Mouse (Mus musculus) kidney, postnatal 14 days (tissue): ENCODE data around the gene Ranbp10.

ENCODE experiments used
- DNase-seq: peaks from one replicate; pipeline ENCODE4 v3.0.0; 2022; ENCODE audit warnings: mixed read lengths

Ranbp10 gene

DNA sequence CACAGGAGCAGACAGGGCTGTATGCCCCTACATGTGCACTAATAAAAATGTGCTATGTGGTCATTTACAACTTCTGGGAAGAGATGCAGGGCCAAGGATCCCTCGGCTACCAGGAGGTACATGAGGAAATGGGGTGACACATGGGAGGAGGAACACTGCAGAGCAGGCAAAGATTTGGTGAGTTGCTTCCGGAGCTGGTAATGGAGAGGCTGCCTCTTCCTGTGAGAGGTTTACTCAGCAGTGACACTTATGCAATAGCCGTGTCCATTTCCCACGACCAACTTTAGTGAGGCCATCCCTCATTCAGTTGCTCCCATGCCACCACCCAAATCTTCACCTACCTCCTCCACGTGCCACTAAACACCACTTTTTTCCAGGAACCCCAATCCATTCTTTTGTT lies 46.9 kb downstream of the Ranbp10 start:
- DNase-seq: no peak

DNA sequence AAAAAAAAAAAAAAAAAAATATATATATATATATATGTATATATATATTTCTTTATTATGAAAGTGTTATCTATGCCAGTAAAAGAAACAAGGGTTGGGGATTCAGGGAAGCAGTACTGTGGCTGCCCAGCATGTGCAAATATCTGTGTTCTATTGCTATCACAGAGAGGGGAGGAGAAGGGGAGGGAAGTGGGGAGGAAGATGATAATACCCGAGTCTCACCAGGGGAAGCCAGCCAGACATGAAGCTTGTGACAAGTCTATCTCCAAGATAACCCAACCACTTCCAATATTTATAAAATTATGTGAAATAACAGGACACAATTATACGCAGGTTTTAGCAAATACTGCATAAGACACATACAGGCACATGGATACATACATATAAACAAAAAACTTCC lies 49.3 kb downstream of the Ranbp10 start:
- DNase-seq: no peak

DNA sequence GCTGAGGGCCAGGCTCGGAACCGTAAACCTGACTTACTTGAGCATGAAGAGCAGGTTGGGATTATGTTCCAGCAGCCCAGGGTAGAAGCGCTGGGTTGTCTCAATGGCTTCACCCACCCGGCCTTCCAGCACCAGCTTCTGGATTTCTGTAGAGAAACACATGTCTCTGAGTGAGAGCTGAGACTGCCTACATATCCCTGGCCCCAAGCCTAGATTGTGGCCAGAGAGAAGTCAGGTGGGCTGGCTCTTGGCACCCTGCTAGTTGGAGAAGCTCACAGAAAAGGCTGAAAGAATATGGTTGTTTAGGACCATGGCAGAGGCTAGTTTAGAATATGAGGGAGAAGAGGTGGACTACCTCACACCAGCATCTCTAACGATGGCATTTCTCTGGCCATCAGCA lies 52.7 kb downstream of the Ranbp10 start:
- DNase-seq: no peak

DNA sequence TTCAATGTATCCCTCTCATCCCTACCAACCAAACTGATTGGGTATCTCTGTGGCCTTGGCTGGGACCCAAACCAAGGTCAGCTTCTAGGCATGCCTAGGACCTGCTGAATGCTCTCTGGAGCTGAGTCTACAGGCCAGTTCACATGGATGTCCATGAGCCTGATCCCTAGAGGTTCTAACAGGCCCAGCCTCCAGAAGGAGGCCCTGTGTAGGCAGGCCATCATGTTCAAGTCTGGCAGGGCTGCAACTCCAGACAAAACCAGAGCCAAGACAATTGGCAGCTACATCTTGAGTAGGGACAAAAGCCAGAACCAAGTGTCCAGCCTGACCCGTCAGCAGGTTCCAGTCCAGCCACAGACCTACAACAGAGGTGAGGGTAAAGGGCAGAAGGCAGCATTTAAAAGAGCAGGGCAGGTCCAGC lies 53.7 kb downstream of the Ranbp10 start:
- DNase-seq: no peak

DNA sequence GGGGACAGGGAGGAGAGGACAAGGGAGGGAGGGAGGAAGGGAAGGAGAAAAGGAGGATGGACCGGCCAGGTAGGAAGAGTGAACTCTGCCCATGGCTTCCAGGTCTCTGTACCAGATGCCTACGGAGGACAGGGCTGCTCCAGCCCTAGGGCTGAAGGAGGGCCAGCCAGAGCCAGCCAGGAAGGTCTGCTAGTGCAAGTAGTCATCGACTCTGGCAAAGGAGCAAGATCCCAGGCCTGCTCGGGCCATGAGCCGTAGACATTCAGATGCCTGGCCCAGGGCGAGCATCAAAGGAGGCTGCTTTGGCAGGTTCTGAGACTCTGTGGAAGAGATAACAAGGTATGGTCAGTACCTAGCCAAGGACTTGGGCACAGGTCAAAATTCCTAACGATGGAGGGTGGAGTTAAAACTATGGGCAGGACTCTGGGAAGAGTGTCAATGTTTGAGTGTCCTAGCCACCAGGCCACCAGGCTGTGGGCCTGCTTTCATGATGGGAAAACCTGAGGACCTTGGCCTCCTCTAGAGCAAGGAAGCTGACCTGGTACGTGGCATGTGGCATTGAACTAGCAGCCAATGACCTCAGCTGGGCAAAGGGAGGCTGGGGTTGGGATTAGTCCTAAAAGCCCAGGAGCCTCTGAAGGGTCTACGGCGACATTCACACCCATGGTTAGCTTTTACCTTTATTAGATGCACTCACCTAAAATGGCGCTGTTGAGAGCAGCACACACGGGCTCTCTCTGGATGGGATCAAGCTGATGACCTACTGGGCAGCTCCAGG lies 55.6 kb downstream of the Ranbp10 start:
- no peak for DNase-seq

DNA sequence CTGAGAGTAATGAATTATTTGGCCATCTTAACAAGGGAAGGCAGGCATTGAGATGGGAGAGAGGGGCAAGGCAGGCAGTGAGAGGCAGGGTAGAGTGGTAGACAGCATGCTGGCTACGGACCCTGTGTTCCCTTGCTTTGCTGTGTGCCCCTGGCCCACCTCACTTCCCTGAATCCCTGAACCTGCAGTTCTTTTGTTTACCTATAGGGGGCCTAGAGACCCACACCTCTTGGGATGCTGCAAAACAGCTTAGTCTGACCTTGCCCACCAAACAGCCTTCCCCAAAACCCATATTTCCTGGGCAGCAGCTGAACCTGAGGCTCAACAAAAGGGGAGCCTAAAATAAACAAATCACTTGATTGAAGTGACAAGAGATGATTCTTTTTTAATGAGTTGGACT lies 56.5 kb downstream of the Ranbp10 start:
- DNase-seq: peak; percentile 38

DNA sequence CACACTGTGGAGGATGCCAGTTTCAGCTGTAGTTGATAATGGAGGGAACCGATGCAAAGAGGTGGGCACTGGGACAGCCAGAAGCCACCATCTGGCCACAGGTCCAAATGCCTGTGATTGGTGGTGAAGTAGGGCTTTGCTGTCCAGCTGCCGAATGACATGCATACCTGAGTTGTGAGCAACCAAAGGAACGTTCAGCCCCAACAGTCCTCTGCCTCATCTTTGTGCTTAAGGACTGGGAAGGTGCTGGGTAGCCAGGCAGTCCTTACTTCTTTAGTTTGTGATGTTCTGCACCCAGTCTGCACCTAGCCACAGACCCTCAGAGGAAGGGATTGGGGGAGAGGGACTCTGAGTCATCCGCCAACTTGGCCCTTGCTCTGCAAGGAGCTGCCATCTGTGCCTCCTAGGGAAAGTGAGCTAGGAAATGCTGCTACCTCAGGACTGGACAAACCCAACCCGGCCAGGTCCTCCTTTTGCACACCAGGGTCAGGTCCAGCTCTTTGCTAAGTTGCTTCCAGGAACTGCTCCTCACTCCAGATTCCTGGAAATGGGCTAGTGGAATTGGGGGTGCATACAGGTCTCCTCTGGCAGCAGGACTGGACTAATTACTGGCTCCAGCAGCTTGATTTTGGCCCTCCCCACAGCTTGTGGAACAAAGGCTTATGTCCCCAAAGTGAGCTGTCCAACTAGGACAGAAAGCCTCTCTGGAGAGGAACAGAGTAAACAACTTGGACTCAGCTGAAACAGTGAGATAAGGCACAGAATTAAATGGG lies 58.5 kb downstream of the Ranbp10 start:
- DNase-seq: no peak

DNA sequence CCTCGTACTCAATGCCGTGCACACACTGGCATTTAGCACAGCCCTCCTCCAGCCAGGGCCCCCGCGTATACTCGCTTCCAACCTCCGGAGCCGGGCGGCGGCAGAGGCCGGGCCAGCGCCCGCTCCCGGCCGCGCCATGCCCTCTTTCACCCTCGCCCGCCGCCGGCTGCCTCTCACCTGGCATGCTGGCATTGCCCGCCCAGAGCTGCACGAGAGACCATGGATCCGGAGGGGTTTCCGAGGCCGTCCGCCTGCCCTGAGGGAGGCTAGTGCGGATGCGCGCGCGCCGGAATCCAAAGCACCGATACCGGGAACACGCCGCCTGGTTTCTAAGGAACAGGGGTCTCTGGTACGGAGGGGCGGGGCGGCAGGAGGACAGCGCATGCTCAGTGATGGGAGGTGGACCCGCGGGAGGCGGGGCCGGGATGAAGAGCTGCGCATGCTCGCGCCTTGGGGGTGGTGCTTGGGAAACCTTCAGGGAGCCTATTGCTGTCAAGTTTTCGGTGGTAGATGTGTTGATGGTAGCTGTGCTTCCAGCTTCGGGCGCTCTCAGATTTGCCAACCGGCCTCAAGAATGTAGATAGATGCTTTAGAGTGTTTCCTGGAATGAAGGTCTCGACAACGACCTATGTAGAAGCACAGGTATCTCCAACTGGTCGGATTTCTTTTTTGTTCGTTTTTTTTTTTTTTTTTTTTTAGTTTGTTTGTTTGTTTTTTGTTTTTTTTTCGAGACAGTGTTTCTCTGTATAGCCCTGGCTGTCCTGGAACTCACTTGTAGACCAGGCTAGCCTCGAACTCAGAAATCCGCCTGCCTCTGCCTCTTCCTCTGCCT lies 68.7 kb downstream of the Ranbp10 start, which contains the start of gene Gfod2:
Gene Gfod2, minus strand, starts transcription at position 388 of the 832 bp plus-strand sequence.
- DNase-seq: peak; percentile 99

DNA sequence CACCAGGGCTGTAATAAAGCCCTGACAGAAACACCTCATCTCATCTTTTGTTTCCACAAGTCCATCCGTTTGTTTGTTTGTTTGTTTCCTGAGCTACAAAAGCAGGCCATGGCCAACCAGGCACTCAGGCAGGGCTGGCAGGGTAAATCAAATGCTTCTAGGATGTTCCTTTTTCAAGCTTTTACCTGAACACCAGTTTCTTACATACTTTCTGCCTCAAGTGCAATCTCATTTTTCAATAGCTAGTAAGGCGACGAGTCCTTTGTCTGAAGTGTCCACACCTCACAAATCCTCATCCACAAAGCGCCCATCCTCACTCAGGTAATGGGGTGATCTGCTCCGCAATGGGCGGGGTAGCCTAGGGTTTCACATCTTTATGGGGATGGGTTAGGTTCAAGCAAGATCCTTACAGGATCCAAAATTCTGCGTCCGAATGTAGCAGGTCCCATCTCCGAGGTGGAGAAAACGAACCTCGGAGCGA lies 69.3 kb downstream of the Ranbp10 start:
- no peak for DNase-seq

DNA sequence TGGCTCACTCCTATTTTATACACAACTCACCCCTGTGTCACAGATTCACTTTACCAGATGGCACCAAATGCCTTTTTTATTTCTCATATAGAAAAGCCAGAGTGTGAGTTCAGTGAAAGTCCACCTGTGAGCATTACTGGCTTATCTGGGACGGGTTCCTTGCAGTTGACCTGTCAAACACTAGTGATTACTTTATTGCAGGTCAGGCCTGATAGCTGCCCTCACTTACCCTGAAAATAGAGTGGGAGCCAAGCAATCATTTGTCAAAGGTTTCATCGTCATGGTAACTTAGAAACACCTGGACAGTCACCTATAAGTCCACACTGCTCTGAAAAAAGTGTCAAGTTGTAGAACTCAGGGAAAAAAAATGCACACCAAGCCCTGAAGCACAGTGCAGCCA lies 72.5 kb downstream of the Ranbp10 start:
- DNase-seq: no peak

DNA sequence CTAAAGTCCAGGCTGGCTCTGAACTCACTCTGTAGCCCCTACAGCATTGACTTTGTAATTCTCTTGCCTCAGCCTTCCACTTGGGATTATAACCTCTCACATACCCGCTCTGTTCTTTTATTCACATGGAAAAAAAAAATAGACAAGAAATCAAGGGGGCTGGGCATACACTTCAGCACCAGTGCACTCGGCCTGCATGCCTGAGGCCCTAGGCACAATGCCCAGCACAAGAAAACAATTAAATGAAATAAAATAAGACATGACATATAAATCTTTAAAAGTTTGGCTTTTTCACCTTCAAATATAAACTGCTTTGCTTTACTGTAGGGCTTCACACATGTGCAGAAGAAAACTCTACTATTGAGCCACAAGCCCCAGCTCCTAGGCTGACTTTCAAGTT lies 73.2 kb downstream of the Ranbp10 start:
- no peak for DNase-seq

DNA sequence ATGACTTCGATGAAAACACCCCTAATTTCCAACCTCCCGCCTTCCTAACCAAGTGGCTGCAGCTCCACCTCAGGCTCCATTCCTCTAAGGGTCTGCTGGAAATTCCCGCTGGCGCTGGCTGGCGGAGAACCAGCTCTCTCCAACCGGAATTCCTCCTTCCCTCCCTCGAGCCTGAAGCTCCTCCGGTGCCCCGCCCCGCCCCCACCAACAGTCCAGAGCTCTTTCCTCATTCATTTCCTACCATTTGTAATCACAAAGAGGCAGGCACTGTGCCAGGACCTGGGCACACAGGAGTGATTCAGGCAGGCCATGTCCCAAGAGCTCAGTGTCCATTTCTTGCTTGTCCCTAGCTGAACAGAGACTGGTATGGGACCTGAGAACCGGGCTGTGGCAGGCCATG lies 76.5 kb downstream of the Ranbp10 start:
- DNase-seq: peak; percentile 90

DNA sequence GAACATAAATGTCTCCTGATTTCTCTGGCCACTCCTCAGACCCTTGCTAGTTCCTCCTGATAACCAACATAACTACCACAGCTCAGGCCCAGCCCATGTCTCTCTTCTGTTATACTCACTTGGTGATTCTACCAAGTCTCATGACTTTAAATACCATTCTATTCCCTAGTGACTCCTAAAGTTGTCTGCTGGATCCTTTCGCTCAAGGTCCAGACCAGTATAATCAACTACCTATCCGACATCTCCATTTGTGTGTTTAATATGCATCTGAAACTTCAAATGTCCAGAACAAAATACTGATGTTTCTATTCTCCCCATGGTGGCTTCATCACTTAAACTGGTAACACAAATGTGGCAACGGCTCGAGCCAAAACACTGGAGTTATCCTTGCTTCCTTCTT lies 83.8 kb downstream of the Ranbp10 start:
- no peak for DNase-seq

DNA sequence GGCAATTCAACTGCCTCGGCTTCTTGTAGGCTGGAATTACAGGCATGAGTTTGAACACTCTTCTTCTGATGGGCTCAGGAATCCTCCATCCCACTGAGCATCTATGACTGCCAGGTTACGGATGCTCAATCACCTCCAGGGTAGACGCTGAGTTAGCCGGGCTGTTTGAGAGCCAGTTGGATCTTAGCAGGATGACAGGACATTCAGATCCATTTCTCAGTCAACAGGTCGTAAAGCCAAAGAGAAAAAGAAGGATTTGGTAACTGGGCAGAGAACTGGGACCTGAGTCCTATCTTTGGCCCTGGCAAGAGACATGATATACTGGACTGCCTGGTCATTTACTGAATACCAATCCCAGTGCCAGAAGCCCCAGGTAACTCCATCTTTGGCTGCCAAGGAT lies 87.9 kb downstream of the Ranbp10 start:
- DNase-seq: no peak

DNA sequence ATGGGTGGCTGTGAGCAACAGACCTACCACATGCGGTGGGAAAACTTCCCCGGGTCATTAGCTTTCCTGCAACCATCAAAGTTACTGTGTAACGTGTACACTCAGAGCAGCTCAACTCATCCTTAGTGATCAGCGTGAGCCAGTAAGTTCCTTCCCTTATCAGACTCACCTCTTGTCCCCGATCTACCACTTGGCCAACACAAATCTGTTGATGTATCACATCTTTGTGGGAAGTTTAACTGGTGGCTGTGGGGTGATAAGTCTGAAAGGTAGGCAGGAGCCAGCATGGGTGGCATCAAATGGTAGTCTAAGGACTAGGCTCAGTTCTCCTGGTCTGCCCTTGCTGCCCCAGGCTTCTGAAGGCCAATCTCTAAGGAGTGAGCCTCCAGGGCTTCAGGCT lies 95.0 kb downstream of the Ranbp10 start:
- no peak for DNase-seq

DNA sequence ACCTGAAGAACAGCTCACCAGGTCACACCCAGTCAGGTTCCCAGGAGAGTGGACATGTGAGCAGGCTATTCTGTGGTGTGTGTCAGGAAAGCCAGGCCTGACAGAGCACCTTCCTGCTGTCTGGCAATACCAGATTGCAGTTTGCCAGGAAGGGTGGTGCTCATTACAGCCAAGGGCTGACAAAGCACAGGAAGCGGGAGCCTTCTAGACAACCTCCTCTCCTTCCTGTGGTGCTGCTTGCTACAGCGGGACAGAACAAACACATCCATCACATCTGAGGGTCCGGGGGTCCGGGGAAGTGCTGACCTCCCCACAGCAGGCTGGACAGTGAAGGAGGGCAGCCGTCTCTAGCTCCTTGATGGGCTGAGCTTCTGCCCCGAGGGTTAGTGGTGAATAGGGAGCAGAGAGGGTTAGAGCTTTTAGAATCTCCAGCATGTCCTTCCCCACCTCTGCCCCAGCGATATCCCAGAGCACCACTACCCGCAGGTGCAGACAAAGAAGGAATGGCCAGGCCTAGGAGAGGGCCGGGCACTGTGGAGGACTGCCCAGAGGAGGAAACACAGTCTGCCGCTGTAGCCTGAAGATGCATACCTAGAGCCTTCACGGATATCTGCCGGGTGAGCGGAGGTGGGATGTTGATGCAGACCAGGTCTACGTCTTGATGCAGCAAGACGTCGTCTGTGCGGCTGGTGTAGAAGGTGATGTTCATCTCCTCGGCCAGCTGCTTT lies 99.6 kb downstream of the Ranbp10 start:
- DNase-seq: peak; percentile 77

DNA sequence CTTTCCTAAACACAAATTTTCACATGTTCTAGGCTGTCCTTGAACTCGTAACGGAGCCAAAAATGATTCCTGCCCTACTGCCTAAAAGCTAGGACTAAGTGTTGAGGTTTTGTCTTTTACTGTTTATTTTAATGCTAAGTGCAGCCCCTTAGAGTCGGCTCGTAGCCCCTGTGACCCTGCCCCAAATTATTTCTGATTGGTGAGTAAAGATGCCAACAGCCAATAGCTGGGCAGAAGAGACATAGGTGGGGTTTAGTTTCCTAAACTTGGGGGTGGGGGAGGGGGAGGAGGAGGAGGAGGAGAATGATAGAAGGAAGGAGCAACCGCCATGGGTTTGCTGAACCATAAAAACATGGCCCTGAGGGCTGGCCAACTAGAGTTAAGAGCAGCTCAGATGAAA lies 101.4 kb downstream of the Ranbp10 start:
- DNase-seq: no peak

DNA sequence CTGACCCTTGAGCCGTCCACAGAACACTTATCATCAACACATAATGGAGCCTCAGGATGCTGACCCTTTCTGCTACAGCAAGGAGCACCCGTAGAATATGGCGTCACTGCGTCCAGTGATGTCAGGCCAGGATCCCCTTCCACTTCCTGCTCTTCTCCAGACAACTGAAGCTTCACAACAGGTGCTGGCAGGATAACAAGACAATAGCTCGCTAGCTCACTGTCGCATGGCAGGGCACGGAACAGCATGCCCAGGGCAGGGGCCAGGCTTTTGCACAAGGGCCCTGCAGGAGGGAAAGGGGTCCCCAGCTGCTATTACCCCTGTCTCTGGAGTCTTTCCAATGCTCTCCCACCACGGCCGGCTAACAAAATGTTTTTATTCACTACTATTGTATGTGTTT lies 104.3 kb downstream of the Ranbp10 start:
- no peak for DNase-seq

DNA sequence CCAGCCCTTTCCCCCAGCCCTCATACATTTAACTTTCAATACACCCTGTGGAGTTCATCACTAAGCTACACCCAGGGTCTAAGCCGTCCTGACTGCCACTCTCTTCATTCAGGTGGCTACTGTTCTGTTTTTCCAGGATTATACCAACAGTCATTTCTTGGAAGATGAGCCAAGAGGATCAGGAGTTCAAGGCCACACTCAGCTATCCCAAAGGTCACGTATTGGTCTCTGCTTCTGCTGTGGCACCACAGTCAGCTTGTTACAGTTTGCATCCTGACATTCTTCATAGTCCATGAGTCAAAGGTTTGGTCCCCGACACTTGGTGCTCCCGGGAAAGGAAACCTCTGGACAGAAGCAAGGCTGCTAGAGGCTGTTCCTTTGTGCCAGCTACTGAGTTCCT lies 107.5 kb downstream of the Ranbp10 start:
- DNase-seq: no peak
